Mouse (Mus musculus): Measurements from ENCODE around the gene Ascc2. TPM values are rescaled to one million over a fixed set of nuclear protein-coding genes. Genes with fewer than 3 reads are reported as not detected.

The Ascc2 gene
- polyA plus RNA-seq, 1 experiment from 2014 or later: 17.1 TPM

DNA sequence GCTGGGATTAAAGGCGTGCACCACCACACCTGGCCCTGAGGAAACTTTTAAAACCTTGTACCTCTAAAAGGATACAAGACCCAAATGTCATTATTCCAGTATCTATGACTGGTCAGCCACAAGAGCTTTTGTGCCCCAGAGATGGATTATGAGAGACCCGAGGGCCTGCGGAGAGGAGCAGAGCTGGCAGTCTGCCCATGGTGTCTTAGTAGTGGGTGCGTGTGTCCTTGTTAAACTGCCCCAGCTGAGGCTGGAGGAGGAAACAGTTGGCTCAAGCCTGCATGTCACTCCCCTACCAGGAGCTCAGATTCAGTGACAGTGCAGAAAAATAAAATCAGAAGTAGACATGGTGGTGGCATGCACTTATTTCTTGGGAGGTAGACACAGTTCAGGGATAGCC, 47.5 kb downstream of the Ascc2 start:
- Histone ChIP-seq H3K4me2 (ENCODE audit: low read length) (no peak overlapping the region), H3K4me3 (ENCODE audit: low read depth, low read length) (no peak overlapping the region), H3K27ac (ENCODE audit: low read depth, low read length) (no peak overlapping the region), H3K4me1 (ENCODE audit: control insufficient read depth, insufficient read depth, low read length) (no peaks in the 10 kb centered on the region), H3K9me3 (replicated peaks; ENCODE audit: control insufficient read depth, low read length) (no peaks in the 10 kb centered on the region), H3K9ac (ENCODE audit: low read length) (no peak overlapping the region), H3K36me3 (ENCODE audit: control insufficient read depth, insufficient read depth, low read length) (peaks cover 31% of the 10 kb centered on the region), H3K27me3 (replicated peaks; ENCODE audit: control insufficient read depth, insufficient read depth, low read length) (no peaks in the 10 kb centered on the region)
- no peak for DNase-seq (ENCODE audit: low spot score)
- whole genome bisulfite sequencing: 78% methylated on average over 4 of the region's 4 CpGs
- no peak for ATAC-seq

- H3K9ac ChIP-seq (ENCODE audit: low read length): no peak overlapping the region
- DNase-seq (ENCODE audit: low spot score): no peak
- H3K36me3 ChIP-seq (ENCODE audit: control insufficient read depth, insufficient read depth, low read length): peaks cover 27% of the 10 kb centered on the region
- H3K4me1 ChIP-seq (ENCODE audit: control insufficient read depth, insufficient read depth, low read length): no peaks in the 10 kb centered on the region
- H3K27ac ChIP-seq (ENCODE audit: low read depth, low read length): no peak overlapping the region
- H3K4me3 ChIP-seq (ENCODE audit: low read depth, low read length): no peak overlapping the region
- no peaks in the 10 kb centered on the region for H3K27me3 ChIP-seq (replicated peaks; ENCODE audit: control insufficient read depth, insufficient read depth, low read length)
- no peak for ATAC-seq
- H3K4me2 ChIP-seq (ENCODE audit: low read length): no peak overlapping the region
- WGBS: 89% methylated on average over 5 of the region's 5 CpGs
- no peaks in the 10 kb centered on the region for H3K9me3 ChIP-seq (replicated peaks; ENCODE audit: control insufficient read depth, low read length)
Measured at GRCm38 (mm10) chr11:4685510-4685909, 48.0 kb downstream of the Ascc2 start.

DNA sequence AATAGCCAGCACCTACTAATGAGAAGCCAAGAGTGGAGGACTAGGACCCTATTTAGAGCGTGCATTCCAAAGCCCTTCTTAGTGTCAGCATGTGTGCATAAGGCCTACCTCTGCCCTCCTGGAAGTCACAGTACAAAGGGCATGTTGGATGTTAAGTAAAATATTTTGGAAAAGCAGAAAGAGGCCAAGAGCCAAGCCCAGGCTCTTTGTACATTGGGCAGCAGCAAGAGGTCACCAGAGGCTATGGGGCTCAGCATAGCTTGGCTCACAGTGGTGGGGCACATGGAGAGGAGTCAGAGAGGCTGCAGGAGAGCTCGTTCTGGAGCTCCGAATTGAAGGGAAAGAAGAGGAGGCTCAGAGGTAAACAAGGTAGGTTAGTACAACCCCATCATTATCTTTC, 49.5 kb downstream of the Ascc2 start:
- Histone ChIP-seq H3K9me3 (replicated peaks; ENCODE audit: control insufficient read depth, low read length) (no peaks in the 10 kb centered on the region), H3K27me3 (replicated peaks; ENCODE audit: control insufficient read depth, insufficient read depth, low read length) (no peaks in the 10 kb centered on the region), H3K27ac (ENCODE audit: low read depth, low read length) (no peak overlapping the region), H3K4me3 (ENCODE audit: low read depth, low read length) (no peak overlapping the region), H3K4me1 (ENCODE audit: control insufficient read depth, insufficient read depth, low read length) (no peaks in the 10 kb centered on the region), H3K9ac (ENCODE audit: low read length) (no peak overlapping the region), H3K4me2 (ENCODE audit: low read length) (no peak overlapping the region), H3K36me3 (ENCODE audit: control insufficient read depth, insufficient read depth, low read length) (peaks cover 12% of the 10 kb centered on the region)
- no peak for DNase-seq (ENCODE audit: low spot score)
- WGBS: 71% methylated on average over 3 of the region's 3 CpGs
- no peak for ATAC-seq

DNA sequence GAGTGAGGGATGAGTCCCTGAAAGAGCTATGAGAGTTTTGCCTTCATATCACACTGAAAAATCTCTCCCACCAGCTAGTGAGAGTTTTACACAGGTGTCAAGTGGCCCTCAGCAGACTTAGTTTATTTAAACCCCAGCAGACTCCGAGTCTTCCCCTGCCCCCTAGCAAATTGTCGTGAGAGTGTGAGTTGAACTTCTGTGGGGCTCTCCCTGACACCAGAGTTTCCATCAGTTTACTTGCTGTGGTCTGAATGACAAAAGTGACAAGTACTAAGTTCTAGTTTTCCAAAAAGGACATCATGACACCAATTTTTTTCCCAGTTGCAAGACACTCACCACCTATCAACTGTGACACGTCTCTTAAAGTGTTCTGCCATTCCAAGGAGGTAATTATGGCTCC, 50.3 kb downstream of the Ascc2 start:
- ATAC-seq (no peak), DNase-seq (ENCODE audit: low spot score) (no peak)
- 71% methylated on average over 3 of the region's 3 CpGs for WGBS
- Histone ChIP-seq H3K9ac (ENCODE audit: low read length) (no peak overlapping the region), H3K4me1 (ENCODE audit: control insufficient read depth, insufficient read depth, low read length) (no peaks in the 10 kb centered on the region), H3K36me3 (ENCODE audit: control insufficient read depth, insufficient read depth, low read length) (peaks cover 5% of the 10 kb centered on the region), H3K27ac (ENCODE audit: low read depth, low read length) (no peak overlapping the region), H3K4me3 (ENCODE audit: low read depth, low read length) (no peak overlapping the region), H3K27me3 (replicated peaks; ENCODE audit: control insufficient read depth, insufficient read depth, low read length) (no peaks in the 10 kb centered on the region), H3K4me2 (ENCODE audit: low read length) (no peak overlapping the region), H3K9me3 (replicated peaks; ENCODE audit: control insufficient read depth, low read length) (no peaks in the 10 kb centered on the region)

DNA sequence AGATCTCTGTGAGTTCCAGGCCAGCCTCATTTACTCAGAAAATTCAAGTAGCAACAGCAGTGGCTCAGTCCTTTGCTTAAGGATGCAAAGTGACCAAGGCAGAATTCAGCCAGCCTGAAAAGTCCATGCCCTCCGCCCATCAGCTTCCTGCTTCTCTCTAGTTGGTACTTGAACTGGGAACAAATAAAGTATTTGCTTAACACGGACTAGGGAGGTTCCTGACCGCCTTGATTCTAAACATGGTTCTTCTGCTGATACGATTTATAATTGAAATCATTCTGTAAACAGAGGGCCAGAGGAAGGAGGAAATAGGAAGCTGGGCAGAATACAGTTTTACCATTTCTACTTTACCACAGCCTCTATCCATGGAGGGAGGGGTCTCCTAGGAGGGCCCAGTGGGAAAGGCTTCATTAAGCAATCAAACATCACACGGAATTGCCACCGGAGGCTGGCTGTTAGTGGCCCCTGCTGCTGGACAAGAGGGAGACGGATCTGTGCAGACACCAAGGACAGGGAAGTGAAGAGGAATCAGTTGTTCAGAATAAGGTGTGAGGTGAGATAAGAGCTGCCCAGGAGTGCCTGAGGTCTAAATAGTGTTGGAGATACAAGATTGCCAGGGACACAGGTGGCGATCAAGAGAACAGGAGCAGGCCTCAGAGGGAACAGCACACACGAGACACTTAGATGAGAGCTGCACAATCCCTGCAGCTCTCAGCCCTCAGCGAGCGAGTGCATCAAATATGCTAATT, 51.3 kb downstream of the Ascc2 start:
- no peak for ATAC-seq

DNA sequence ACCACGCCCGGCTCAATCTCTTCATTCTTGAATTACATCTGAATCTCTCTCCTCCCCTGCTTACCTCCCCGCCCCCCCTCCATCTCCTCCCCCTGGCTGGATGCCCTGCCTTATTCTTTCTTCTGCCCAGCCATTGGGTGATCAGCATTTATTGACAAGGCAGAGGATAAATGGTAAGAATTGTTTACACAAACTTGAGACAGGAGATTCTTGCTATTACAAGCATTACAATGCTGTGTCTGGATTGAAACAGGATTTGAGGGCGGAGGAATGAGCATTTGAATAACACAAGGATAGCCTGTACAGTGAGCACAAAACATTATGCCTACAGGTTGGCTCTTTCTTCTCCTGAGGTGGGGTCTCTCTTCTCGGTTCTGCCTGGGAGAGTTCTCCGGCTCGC, 52.8 kb downstream of the Ascc2 start:
- Histone ChIP-seq H3K9me3 (replicated peaks; ENCODE audit: control insufficient read depth, low read length) (no peaks in the 10 kb centered on the region), H3K27me3 (replicated peaks; ENCODE audit: control insufficient read depth, insufficient read depth, low read length) (no peaks in the 10 kb centered on the region), H3K4me2 (ENCODE audit: low read length) (no peak overlapping the region), H3K36me3 (ENCODE audit: control insufficient read depth, insufficient read depth, low read length) (no peaks in the 10 kb centered on the region), H3K27ac (ENCODE audit: low read depth, low read length) (no peak overlapping the region), H3K4me1 (ENCODE audit: control insufficient read depth, insufficient read depth, low read length) (no peaks in the 10 kb centered on the region), H3K4me3 (ENCODE audit: low read depth, low read length) (no peak overlapping the region), H3K9ac (ENCODE audit: low read length) (no peak overlapping the region)
- no peak for ATAC-seq
- 82% methylated on average over 7 of the region's 7 CpGs for WGBS
- DNase-seq (ENCODE audit: low spot score): no peak

More for the DNA sequence above, 51.3 kb downstream of the Ascc2 start:
- Histone ChIP-seq H3K27ac (ENCODE audit: low read depth, low read length) (no peak overlapping the region), H3K4me3 (ENCODE audit: low read depth, low read length) (no peak overlapping the region), H3K9me3 (replicated peaks; ENCODE audit: control insufficient read depth, low read length) (no peaks in the 10 kb centered on the region), H3K4me2 (ENCODE audit: low read length) (no peak overlapping the region), H3K27me3 (replicated peaks; ENCODE audit: control insufficient read depth, insufficient read depth, low read length) (no peaks in the 10 kb centered on the region), H3K9ac (ENCODE audit: low read length) (no peak overlapping the region), H3K4me1 (ENCODE audit: control insufficient read depth, insufficient read depth, low read length) (no peaks in the 10 kb centered on the region), H3K36me3 (ENCODE audit: control insufficient read depth, insufficient read depth, low read length) (no peaks in the 10 kb centered on the region; the same call in 1 of the 2 replicates)
- WGBS: 69% methylated on average over 11 of the region's 11 CpGs
- DNase-seq (ENCODE audit: low spot score): no peak

DNA sequence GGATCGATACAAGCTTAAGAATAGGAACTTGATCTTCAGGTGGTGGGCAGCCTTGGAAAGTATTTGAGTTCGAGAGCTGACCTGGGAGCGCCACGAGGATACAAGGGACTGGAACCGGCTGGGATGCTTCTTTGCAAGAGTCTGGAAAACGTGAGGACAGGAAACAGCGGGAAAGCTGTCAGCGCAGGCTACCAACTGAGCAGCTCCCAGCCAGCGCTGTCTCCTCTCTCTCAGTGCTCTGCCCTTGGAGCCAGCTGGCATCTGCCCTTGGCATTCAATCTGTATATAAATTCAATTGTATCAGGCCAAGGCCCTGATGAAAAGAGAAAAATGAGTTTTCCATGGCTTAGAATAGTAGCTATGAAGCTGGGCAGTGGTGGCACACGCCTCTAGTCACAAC, 53.7 kb downstream of the Ascc2 start:
- H3K9ac ChIP-seq (ENCODE audit: low read length): no peak overlapping the region
- H3K9me3 ChIP-seq (replicated peaks; ENCODE audit: control insufficient read depth, low read length): no peaks in the 10 kb centered on the region
- no peaks in the 10 kb centered on the region for H3K4me1 ChIP-seq (ENCODE audit: control insufficient read depth, insufficient read depth, low read length)
- H3K4me2 ChIP-seq (ENCODE audit: low read length): no peak overlapping the region
- WGBS: 67% methylated on average over 10 of the region's 10 CpGs
- ATAC-seq (no peak), DNase-seq (ENCODE audit: low spot score) (peak; percentile 32)
- H3K4me3 ChIP-seq (ENCODE audit: low read depth, low read length): no peak overlapping the region
- no peaks in the 10 kb centered on the region for H3K27me3 ChIP-seq (replicated peaks; ENCODE audit: control insufficient read depth, insufficient read depth, low read length)
- no peaks in the 10 kb centered on the region for H3K36me3 ChIP-seq (ENCODE audit: control insufficient read depth, insufficient read depth, low read length)
- H3K27ac ChIP-seq (ENCODE audit: low read depth, low read length): no peak overlapping the region

- no peak for ATAC-seq
- H3K4me2 ChIP-seq (ENCODE audit: low read length): no peak overlapping the region
- H3K27ac ChIP-seq (ENCODE audit: low read depth, low read length): no peak overlapping the region
- H3K9ac ChIP-seq (ENCODE audit: low read length): no peak overlapping the region
- H3K36me3 ChIP-seq (ENCODE audit: control insufficient read depth, insufficient read depth, low read length): no peaks in the 10 kb centered on the region
- no peaks in the 10 kb centered on the region for H3K27me3 ChIP-seq (replicated peaks; ENCODE audit: control insufficient read depth, insufficient read depth, low read length)
- H3K4me1 ChIP-seq (ENCODE audit: control insufficient read depth, insufficient read depth, low read length): no peaks in the 10 kb centered on the region
- no peaks in the 10 kb centered on the region for H3K9me3 ChIP-seq (replicated peaks; ENCODE audit: control insufficient read depth, low read length)
- DNase-seq (ENCODE audit: low spot score): no peak
- 93% methylated on average over 11 of the region's 11 CpGs for WGBS
- no peak overlapping the region for H3K4me3 ChIP-seq (ENCODE audit: low read depth, low read length)
Measured at GRCm38 (mm10) chr11:4692162-4692561, 54.6 kb downstream of the Ascc2 start.

- H3K4me2 ChIP-seq (ENCODE audit: low read length): no peak overlapping the region
- 66% methylated on average over 7 of the region's 7 CpGs for WGBS
- H3K27ac ChIP-seq (ENCODE audit: low read depth, low read length): no peak overlapping the region
- H3K4me3 ChIP-seq (ENCODE audit: low read depth, low read length): no peak overlapping the region
- no peak overlapping the region for H3K9ac ChIP-seq (ENCODE audit: low read length)
- peaks cover 19% of the 10 kb centered on the region for H3K36me3 ChIP-seq (ENCODE audit: control insufficient read depth, insufficient read depth, low read length)
- ATAC-seq (no peak), DNase-seq (ENCODE audit: low spot score) (peak; percentile 12)
- no peaks in the 10 kb centered on the region for H3K4me1 ChIP-seq (ENCODE audit: control insufficient read depth, insufficient read depth, low read length)
- H3K27me3 ChIP-seq (replicated peaks; ENCODE audit: control insufficient read depth, insufficient read depth, low read length): no peaks in the 10 kb centered on the region
- H3K9me3 ChIP-seq (replicated peaks; ENCODE audit: control insufficient read depth, low read length): no peaks in the 10 kb centered on the region
Measured at GRCm38 (mm10) chr11:4697043-4697983, 59.8 kb downstream of the Ascc2 start.

Data from forebrain, embryonic 14.5 days (tissue).